Mouse (Mus musculus): ENCODE measurements at regions not wholly inside any gene's neighbourhood (a gene's known extent, or its start where the extent isn't known, plus 50 kb on each side); places are given as distances from the start of the nearest gene placed in this dataset.

- no peak for ATAC-seq (ENCODE audit: insufficient number of reproducible peaks, insufficient read depth, low FRiP score, low TSS enrichment, low read depth)
- H3K27ac ChIP-seq: no peak overlapping the region
- no peaks in the 10 kb centered on the region for H3K36me3 ChIP-seq
- WGBS: 86% methylated on average over 7 of the region's 7 CpGs
- H3K4me2 ChIP-seq: no peak overlapping the region
- no peaks in the 10 kb centered on the region; the same call in 1 of the 2 replicates for H3K4me1 ChIP-seq
- no peak overlapping the region for H3K9ac ChIP-seq
- no peaks in the 10 kb centered on the region for H3K27me3 ChIP-seq
- H3K9me3 ChIP-seq: no peaks in the 10 kb centered on the region
- no peak overlapping the region for H3K4me3 ChIP-seq
Observed at GRCm38 (mm10) chr17:79414006-79414405, 59.1 kb upstream of the Cdc42ep3 start.

GRCm38 (mm10) chr17:79417953-79418352, 63.1 kb upstream of the Cdc42ep3 start:
- Histone ChIP-seq H3K4me2 (no peak overlapping the region), H3K4me3 (no peak overlapping the region), H3K36me3 (no peaks in the 10 kb centered on the region), H3K9ac (no peak overlapping the region), H3K4me1 (no peaks in the 10 kb centered on the region; the same call in 1 of the 2 replicates), H3K27me3 (no peaks in the 10 kb centered on the region), H3K9me3 (no peaks in the 10 kb centered on the region), H3K27ac (no peak overlapping the region)
- WGBS: 88% methylated on average over 1 of the region's 1 CpGs
- ATAC-seq (ENCODE audit: insufficient number of reproducible peaks, insufficient read depth, low FRiP score, low TSS enrichment, low read depth): no peak

- no peak overlapping the region for H3K9ac ChIP-seq
- no peaks in the 10 kb centered on the region for H3K36me3 ChIP-seq
- no peak overlapping the region for H3K4me2 ChIP-seq
- H3K27ac ChIP-seq: no peak overlapping the region
- H3K9me3 ChIP-seq: no peaks in the 10 kb centered on the region
- no peak for ATAC-seq (ENCODE audit: insufficient number of reproducible peaks, insufficient read depth, low FRiP score, low TSS enrichment, low read depth)
- H3K4me1 ChIP-seq: no peaks in the 10 kb centered on the region
- 58% methylated on average over 7 of the region's 7 CpGs for WGBS
- H3K4me3 ChIP-seq: no peak overlapping the region
- no peaks in the 10 kb centered on the region for H3K27me3 ChIP-seq
Observed at GRCm38 (mm10) chr17:79421618-79422017, 66.7 kb upstream of the Cdc42ep3 start.

DNA sequence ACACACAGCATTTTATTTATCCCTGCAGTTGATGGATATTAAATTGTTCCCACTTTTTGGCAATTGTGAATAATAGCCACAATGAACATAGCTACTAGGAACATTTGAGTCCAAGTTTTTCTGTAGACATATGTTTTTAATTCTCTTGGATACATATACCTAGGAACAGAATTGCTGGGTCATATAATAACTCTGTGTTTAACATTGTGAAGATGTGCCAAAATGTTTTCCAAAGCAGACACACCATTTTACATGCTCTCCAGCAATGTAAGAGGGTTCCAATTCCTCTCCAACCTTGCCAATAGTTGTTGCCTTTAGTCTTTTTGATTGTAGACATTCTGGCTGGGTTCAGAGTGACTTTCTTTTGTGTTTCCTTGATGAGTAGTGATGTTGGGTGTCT, 84.3 kb upstream of the Cdc42ep3 start:
- no peaks in the 10 kb centered on the region for H3K36me3 ChIP-seq
- no peak overlapping the region for H3K27ac ChIP-seq
- H3K9ac ChIP-seq: no peak overlapping the region
- H3K27me3 ChIP-seq: no peaks in the 10 kb centered on the region
- no peaks in the 10 kb centered on the region for H3K9me3 ChIP-seq
- no peak for ATAC-seq (ENCODE audit: insufficient number of reproducible peaks, insufficient read depth, low FRiP score, low TSS enrichment, low read depth)
- H3K4me2 ChIP-seq: no peak overlapping the region
- 0 out of 2 replicates have a peak, but pooled peaks cover under 1% of the 10 kb centered on the region for H3K4me1 ChIP-seq
- H3K4me3 ChIP-seq: no peak overlapping the region

DNA sequence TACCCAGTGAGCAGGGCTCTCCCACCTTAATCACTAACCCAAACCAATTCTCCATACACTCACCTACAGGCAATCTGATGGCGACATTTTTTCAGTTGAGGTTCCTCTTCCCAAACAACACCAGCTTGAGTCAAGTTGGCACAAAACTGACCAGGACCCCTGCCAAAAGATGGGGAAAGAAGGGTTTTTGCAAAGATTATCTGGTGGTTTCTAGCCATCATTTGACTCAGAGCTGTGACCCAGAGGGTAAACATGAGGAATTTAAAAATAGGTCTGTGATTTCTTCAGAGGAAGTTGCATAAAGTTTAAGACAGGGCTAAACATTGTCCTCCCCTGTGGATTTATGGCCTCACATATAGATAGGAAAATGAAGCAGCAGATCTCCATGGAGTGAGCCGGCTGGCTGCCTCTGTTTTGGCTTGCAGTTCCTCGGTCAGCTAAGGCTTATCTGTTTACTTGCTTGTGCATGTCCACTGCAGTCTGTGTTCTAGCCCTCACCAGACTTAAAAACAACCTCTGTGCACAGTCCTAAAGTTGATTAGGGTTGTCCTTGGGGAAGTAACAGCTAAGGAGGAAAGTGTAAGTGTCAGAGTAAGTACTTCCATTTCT, 87.7 kb upstream of the Cdc42ep3 start:
- Histone ChIP-seq H3K4me2 (no peak overlapping the region), H3K9ac (no peak overlapping the region), H3K4me3 (no peak overlapping the region), H3K4me1 (no peaks in the 10 kb centered on the region), H3K9me3 (no peaks in the 10 kb centered on the region), H3K27me3 (no peaks in the 10 kb centered on the region), H3K27ac (no peak overlapping the region), H3K36me3 (no peaks in the 10 kb centered on the region)
- ATAC-seq (ENCODE audit: insufficient number of reproducible peaks, insufficient read depth, low FRiP score, low TSS enrichment, low read depth): no peak
- WGBS: 94% methylated on average over 3 of the region's 3 CpGs

DNA sequence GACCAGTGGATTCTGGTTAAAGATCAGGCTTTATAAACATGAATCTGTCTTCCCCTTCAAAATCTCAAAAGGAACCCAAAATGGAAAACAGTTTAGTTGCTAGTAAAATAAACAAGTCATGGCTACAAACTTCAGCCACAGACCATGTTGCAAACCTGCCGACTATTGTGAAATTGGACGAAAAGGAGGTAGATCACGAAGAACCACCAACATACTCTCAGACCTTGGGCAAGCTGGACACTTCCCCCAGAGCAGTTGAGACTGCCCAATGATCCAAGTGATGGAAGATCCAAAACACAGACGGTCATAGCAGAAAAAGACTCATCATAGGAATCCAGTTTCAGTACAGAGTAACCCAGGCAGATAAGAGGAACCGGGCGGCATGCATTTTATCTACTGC, 92.3 kb upstream of the Cdc42ep3 start:
- H3K4me1 ChIP-seq: peaks cover 4% of the 10 kb centered on the region; the same call in 1 of the 2 replicates
- H3K4me3 ChIP-seq: no peak overlapping the region
- no peak overlapping the region for H3K9ac ChIP-seq
- 94% methylated on average over 6 of the region's 6 CpGs for WGBS
- ATAC-seq (ENCODE audit: insufficient number of reproducible peaks, insufficient read depth, low FRiP score, low TSS enrichment, low read depth): no peak
- no peak overlapping the region for H3K27ac ChIP-seq
- no peaks in the 10 kb centered on the region for H3K9me3 ChIP-seq
- no peaks in the 10 kb centered on the region for H3K27me3 ChIP-seq
- no peak overlapping the region for H3K4me2 ChIP-seq
- no peaks in the 10 kb centered on the region for H3K36me3 ChIP-seq

- Histone ChIP-seq H3K27ac (no peak overlapping the region), H3K36me3 (no peaks in the 10 kb centered on the region)
Observed at GRCm38 (mm10) chr17:79451141-79451860, 96.4 kb upstream of the Cdc42ep3 start.

DNA sequence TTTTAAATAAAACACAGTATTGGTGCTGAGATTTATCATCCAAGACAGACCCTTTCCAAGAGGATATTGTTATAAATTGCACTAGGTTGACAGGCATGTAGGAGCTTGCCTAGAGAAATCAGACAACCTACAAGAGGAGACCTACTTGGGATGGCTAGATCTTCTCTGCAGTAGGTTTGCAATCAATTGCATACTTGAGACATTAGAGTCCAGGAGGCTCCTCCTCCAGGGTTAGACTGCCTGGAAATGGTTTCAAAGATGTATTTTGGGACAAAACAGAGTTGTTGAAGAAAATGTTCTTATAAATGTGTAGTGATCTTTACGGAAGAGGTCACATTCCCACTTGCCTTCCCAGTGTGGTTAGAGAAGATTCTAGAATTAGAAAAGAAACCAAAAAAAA, 98.9 kb upstream of the Cdc42ep3 start:
- Histone ChIP-seq H3K9ac (no peak overlapping the region), H3K4me1 (peaks cover 18% of the 10 kb centered on the region), H3K27me3 (no peaks in the 10 kb centered on the region), H3K4me2 (no peak overlapping the region), H3K27ac (no peak overlapping the region), H3K36me3 (no peaks in the 10 kb centered on the region), H3K4me3 (no peak overlapping the region), H3K9me3 (no peaks in the 10 kb centered on the region)
- ATAC-seq (ENCODE audit: insufficient number of reproducible peaks, insufficient read depth, low FRiP score, low TSS enrichment, low read depth): no peak
- 98% methylated on average over 1 of the region's 1 CpGs for WGBS

More at GRCm38 (mm10) chr17:79451141-79451860, 96.4 kb upstream of the Cdc42ep3 start:
- no peak for ATAC-seq (ENCODE audit: insufficient number of reproducible peaks, insufficient read depth, low FRiP score, low TSS enrichment, low read depth)
- H3K9ac ChIP-seq: no peak overlapping the region
- no peak overlapping the region for H3K4me3 ChIP-seq
- WGBS: 24% methylated on average over 12 of the region's 12 CpGs
- H3K4me1 ChIP-seq: peaks cover 16% of the 10 kb centered on the region
- no peaks in the 10 kb centered on the region for H3K9me3 ChIP-seq
- 0 out of 2 replicates have a peak overlapping the region, but pooled peaks have one; percentile 7 for H3K4me2 ChIP-seq
- no peaks in the 10 kb centered on the region for H3K27me3 ChIP-seq

DNA sequence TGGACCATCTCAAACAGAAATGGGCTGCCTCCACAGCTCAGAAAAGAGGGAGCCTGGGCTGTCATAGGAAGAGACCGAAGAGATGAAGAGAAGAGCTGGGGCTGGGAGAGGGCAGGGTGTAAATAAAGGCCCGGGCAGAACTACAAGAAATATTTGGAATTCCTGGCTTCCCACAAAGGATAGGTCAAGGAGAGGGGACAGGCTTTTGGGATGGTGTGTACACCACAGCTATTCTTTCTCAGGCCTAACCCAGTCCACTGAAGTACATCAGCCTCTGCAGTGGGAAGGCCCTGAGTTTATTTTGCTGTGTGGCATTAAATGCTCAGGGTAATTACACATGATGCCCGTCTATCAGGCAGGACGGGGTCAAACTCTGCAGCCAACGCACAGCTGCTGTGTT, 99.6 kb upstream of the Cdc42ep3 start:
- Histone ChIP-seq H3K27ac (0 out of 2 replicates have a peak overlapping the region, but pooled peaks have one; percentile 7), H3K9me3 (no peaks in the 10 kb centered on the region)
- no peak for ATAC-seq (ENCODE audit: insufficient number of reproducible peaks, insufficient read depth, low FRiP score, low TSS enrichment, low read depth)

DNA sequence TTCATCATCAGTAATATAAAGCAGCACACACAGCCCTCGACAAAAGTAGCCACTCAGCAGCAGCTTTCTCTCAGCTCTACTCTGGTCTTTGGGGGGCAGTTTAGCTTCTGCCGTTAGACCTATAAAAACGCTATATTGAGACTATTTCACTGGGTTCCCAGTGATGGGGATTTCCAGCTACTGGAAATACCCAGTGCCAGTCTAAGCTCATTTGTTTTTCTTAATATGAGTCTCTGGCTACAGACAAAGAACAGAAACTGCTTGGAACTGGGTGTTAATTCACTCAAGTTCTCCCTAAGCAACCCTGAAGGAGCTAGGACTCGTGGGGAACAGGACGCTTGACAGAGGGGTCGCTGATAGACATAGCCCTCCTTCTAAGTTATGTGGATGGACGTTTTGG, 100.3 kb upstream of the Cdc42ep3 start:
- H3K4me3 ChIP-seq: no peak overlapping the region
- no peaks in the 10 kb centered on the region for H3K36me3 ChIP-seq
- peaks cover 18% of the 10 kb centered on the region for H3K4me1 ChIP-seq
- ATAC-seq (ENCODE audit: insufficient number of reproducible peaks, insufficient read depth, low FRiP score, low TSS enrichment, low read depth): no peak
- no peaks in the 10 kb centered on the region for H3K27me3 ChIP-seq
- no peaks in the 10 kb centered on the region for H3K9me3 ChIP-seq
- no peak overlapping the region for H3K9ac ChIP-seq
- H3K27ac ChIP-seq: no peak overlapping the region
- WGBS: 74% methylated on average over 7 of the region's 7 CpGs
- H3K4me2 ChIP-seq: no peak overlapping the region

More for the DNA sequence above, 99.6 kb upstream of the Cdc42ep3 start:
- no peaks in the 10 kb centered on the region for H3K27me3 ChIP-seq
- no peak overlapping the region for H3K4me2 ChIP-seq
- H3K4me3 ChIP-seq: no peak overlapping the region
- H3K36me3 ChIP-seq: no peaks in the 10 kb centered on the region
- no peak overlapping the region for H3K9ac ChIP-seq
- H3K4me1 ChIP-seq: peaks cover 18% of the 10 kb centered on the region
- 15% methylated on average over 5 of the region's 5 CpGs for WGBS

DNA sequence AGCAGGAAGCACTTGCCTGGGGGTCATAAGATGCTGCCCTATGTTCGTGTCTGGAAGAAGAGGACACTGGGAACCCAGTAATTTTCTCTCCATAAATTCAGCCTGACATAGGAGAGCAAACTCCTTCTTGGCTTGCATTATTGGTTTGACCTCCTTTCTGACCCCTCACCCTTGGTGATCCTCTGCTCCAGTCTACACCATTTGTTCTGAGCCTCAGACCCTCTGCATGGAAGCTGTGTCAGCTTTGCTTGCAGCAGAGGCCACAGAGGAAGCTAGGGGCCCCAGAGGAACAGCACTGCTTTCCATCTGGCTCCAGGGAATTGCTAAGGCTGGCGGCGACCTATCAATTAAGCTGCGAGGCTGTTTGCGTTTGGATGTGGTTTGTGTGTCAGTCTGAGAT, 102.7 kb upstream of the Cdc42ep3 start:
- 23% methylated on average over 5 of the region's 5 CpGs for WGBS
- ATAC-seq (ENCODE audit: insufficient number of reproducible peaks, insufficient read depth, low FRiP score, low TSS enrichment, low read depth): no peak
- H3K27ac ChIP-seq: no peak overlapping the region; the same call in 1 of the 2 replicates

GRCm38 (mm10) chr17:79461681-79462091, 106.8 kb upstream of the Cdc42ep3 start:
- H3K36me3 ChIP-seq: no peaks in the 10 kb centered on the region
- H3K9ac ChIP-seq: no peak overlapping the region
- ATAC-seq (ENCODE audit: insufficient number of reproducible peaks, insufficient read depth, low FRiP score, low TSS enrichment, low read depth): no peak
- no peak overlapping the region for H3K4me3 ChIP-seq
- no peaks in the 10 kb centered on the region for H3K27me3 ChIP-seq
- no peaks in the 10 kb centered on the region for H3K9me3 ChIP-seq
- 40% methylated on average over 3 of the region's 3 CpGs for WGBS
- H3K4me2 ChIP-seq: no peak overlapping the region
- H3K4me1 ChIP-seq: peaks cover 20% of the 10 kb centered on the region
- peak overlapping the region; percentile 73 for H3K27ac ChIP-seq

More for the DNA sequence above, 102.7 kb upstream of the Cdc42ep3 start:
- Histone ChIP-seq H3K9me3 (no peaks in the 10 kb centered on the region), H3K27me3 (no peaks in the 10 kb centered on the region), H3K36me3 (no peaks in the 10 kb centered on the region), H3K4me2 (no peak overlapping the region), H3K9ac (no peak overlapping the region), H3K4me3 (no peak overlapping the region), H3K4me1 (peaks cover 26% of the 10 kb centered on the region)

Measured in embryonic facial prominence, embryonic 13.5 days (tissue).